Mouse (Mus musculus) right cerebral cortex, postnatal 36 days (tissue): ENCODE data around the gene Slc9a9.

ENCODE experiments used
- DNase-seq, 2 experiments: peaks; one replicate each; pipeline ENCODE4 v3.0.0; 2022; ENCODE audit warnings: low spot score in 2 of 2, mixed read lengths in 1 of 2

Gene Slc9a9

DNA sequence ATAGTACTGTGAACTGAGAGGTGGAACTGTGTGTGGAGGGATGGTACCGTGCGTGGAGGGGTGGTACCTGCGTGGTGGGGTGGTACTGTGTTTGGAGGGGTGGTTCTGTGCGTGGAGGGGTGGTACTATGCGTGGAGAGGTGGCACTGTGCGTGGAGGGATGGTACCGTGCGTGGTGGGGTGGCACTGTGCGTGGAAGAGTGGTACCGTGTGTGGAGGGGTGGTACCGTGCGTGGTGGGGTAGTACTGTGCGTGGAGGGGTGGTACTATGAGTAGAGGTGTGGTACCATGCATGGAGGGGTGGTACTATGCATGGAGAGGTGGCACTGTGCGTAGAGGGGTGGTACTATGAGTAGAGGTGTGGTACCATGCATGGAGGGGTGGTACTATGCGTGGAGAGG lies 167.7 kb downstream of the Slc9a9 start:
- DNase-seq = no peak

DNA sequence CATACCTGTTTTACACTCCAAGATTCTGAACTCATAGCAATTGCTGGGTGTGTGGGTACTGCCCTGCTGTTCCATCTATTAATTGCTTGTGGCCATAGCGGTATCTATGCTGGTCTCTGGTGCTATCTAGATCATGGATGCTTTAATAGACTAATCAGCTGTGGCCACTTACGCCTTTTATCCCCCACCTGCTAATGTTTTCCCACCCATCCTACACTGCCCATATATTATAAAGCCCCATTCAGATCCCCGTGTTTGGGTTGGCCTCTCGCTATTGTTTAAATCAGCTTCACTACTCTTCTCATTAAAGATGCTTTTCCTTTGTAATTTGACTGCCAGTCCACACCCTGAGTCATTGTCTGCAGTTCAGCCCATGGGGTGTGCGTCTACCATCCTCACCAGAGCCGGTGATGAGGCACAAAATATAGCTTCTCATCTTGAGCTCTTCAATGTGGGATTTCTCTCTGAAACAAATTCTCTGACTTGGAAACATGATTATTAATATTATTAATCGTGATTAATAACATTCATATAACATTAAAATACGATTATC lies 168.8 kb downstream of the Slc9a9 start:
- no peak for DNase-seq

GRCm38 (mm10) chr9:94839204-94839603 lies 169.5 kb downstream of the Slc9a9 start:
- DNase-seq = no peak

GRCm38 (mm10) chr9:94840398-94840797 lies 170.7 kb downstream of the Slc9a9 start:
- no peak for DNase-seq

DNA sequence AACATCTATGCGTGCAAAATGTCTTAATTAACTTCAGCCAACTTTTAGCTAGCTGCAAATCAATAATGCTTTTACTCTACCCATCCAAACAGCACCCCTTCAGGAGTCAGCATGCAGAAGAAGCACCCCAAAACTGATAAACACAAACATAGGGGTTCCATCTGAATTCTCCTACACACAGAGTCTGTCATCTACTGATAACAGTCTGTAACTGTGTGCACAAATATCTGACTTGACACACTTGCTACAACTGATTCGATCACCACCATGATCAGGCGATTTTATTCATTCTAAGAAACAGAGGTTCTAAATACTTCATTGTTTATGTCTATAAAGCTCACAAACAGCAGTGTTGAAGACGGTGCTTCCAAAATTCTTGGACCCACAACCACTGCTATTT lies 171.3 kb downstream of the Slc9a9 start:
- DNase-seq = no peak

DNA sequence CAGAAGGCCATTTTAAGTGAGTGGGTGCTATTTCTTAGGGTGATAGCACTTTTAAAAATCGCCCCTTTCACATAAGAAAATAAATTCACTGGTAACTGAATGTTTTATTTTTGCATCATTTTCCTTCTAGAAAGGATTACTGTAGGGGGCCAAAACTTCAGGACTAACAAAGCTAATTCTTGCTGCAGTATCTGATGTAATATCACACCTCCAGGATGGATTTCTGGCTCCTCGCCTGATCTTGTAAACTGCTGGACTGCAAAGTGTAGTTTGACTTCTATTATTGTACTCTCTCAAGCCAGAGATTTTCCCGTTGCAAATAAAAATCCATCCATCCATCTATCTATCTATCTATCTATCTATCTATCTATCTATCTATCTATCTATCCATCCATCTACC lies 174.5 kb downstream of the Slc9a9 start:
- no peak for DNase-seq

DNA sequence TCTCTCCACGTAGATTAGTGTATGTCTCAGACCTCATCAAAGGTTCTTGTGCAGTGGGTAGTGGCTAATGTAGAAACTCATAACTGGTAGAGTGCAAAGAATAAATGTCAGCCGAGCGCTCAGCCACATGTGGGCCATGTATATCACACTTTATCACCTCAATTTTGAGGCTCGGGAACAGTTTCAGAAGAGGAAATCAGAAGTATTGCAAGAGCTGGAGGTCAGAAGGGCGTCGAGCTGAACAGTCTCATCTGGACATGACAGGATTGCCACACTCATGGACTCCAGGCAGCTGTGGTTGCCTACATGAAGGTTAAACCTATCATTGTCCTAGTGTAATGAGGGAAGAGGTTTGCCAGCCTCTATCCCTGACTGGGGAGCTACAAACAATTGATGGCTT lies 177.9 kb downstream of the Slc9a9 start:
- DNase-seq = no peak

GRCm38 (mm10) chr9:94851550-94851949 lies 181.8 kb downstream of the Slc9a9 start:
- DNase-seq = no peak

- no peak for DNase-seq
Observed at GRCm38 (mm10) chr9:94856093-94856492, 186.4 kb downstream of the Slc9a9 start.

DNA sequence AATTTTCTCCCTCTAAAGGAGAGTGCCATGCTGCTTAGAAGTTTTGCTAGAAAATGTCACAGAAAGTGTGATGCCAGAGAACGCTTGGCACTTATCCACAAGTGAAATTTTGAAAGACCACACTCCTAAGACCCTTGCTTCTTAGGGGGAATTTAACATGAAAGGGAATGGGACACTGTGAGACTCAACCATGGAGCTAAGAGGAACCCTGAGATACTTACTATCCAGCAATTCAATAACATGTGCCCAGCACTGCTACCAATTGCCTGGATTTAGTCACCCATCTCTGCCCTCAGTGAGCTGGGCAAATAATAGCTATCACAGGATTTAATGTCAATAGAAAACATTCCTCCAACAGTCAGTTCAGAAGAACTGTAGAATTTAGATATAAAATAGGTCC lies 198.8 kb downstream of the Slc9a9 start:
- no peak for DNase-seq

DNA sequence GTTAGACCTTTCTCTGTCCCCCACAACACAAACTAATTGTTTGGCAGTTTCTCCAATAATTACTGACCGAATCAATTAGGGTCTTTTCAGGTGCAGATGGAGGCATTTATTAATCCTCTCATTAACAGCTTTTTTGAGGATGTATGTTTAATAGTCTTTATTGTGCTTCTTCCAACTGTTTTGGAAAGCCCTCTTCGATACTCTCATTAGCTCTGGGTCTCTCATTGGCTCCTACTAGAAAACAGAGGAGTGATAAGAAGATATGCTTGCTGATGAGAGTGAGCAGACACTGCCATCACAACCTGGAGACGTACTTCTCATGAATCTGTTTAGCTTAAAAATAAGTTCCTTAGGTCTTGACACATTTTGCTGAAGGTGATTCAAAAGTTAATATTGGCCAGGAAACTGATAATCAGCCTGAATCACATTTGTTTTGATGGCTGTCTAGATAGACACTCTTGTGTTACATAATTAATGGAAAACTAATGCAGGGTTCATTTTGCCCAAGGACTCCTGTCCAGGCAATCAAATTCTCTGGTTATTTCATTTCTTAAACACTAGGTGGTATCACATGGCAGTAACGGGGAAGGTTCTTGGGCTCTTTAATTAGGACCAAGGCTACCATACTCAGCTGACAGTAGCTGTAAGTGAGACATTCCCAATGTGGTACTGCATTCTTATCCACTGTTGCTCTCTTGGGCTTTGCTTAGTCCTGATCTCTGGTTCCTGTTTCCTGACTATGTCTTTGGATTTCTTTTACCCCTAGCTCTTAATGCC lies 199.5 kb downstream of the Slc9a9 start:
- DNase-seq = no peak

DNA sequence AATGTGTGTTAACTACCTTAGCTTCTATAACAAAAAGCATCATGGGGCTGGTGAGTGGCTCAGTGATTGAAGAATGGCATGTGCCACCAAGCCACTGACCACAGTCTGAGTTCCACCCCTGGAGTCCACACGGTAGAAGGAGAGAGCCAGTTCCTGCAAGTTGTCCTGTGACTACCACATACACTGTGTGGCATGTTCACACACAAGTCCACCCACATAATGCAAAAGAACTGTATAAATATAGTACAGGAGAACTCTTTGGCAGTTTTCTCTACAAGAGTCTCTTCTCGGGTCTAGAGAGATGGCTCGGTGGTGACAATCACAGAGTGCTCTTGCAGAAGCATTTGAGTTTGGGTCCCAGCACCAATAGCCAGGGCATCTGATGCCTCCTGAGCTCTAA lies 212.8 kb downstream of the Slc9a9 start:
- no peak for DNase-seq

GRCm38 (mm10) chr9:94883435-94883834 lies 213.7 kb downstream of the Slc9a9 start:
- DNase-seq = no peak

DNA sequence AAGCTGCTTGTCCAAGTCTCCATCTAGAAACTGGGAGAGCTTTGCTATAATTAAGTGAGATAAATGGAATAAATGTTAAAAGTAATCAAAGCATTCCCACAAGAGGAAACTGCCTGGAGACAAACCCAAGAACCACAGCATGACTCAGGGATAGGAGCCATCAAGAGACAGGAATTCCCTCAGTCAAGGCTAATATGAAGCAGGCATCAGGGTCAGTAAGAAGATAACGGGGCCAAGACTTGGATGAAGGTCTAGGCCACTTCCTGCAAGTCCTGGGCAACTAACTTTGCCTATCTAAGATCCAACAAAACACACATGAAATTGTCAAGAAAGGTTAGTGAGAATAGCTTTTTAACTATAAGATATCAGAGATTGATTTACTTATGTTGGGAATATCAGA lies 215.4 kb downstream of the Slc9a9 start:
- DNase-seq = no peak

GRCm38 (mm10) chr9:94889647-94890046 lies 219.9 kb downstream of the Slc9a9 start:
- no peak for DNase-seq

- DNase-seq = no peak
Observed at GRCm38 (mm10) chr9:94895882-94896281, 226.2 kb downstream of the Slc9a9 start.

GRCm38 (mm10) chr9:94904180-94904579 lies 234.5 kb downstream of the Slc9a9 start:
- DNase-seq = no peak

GRCm38 (mm10) chr9:94907020-94907610 lies 237.4 kb downstream of the Slc9a9 start:
- DNase-seq = no peak

GRCm38 (mm10) chr9:94912071-94912470 lies 242.4 kb downstream of the Slc9a9 start:
- no peak for DNase-seq

DNA sequence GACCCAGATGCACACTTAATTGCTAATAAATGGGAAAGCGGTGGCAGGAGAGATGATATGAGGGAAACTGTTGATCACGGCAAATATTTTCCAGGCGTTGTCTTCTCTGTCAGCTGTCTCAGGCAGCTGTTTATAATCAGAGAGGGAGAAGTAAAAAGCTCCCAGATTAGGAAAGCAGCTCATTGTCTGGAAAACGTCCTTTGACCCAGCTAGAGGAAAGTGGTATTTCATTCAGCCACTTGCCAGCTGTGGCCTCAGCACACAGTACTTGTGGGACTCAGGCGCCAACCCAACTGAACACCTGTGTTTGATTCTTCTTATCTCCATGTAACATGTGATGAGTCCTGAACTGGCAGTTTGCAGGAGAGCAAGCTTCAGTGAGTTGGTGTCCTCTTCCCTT lies 252.4 kb downstream of the Slc9a9 start:
- DNase-seq = no peak

- DNase-seq = no peak
Observed at GRCm38 (mm10) chr9:94925845-94926244, 256.1 kb downstream of the Slc9a9 start.

- no peak for DNase-seq
Observed at GRCm38 (mm10) chr9:94927101-94927500, 257.4 kb downstream of the Slc9a9 start.

DNA sequence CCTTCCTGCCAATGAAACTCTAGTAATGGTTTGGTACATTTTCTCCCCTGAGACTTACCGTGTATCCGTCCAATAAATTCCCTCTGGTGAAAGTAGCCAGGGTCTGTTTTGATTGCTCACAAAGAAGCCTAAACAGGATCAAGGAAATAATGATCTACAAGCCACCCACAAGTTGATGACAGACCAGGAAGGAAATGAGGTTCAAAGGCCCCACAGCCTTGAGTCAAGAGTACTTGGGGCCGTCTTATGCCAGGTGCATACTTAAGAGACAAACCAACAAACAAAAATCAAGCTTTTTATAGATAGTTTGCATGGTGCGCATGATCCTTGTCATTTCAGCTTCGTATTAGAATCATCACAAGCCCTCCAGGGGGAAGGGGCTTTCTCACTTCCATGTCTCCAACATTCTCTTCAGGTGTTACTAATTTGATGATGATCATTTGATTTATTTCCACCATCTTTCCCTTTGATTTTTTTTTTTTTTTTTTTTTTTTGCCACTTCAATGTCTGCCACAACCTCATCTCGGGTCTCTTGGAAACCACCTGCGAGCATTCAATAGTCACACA lies 275.9 kb downstream of the Slc9a9 start:
- DNase-seq = no peak
